Mouse (Mus musculus) midbrain, embryonic 12.5 days (tissue): ENCODE measurements at regions not wholly inside any gene's neighbourhood (a gene's known extent, or its start where the extent isn't known, plus 50 kb on each side); places are given as distances from the start of the nearest gene placed in this dataset.

Experiments
- ATAC-seq: fragments of 200-750 bp; cut with Nextera tagmentation; 2 replicates; pipeline ENCODE4 v1.8.0; 2017; ENCODE audit warnings: low read depth, moderate TSS enrichment, moderate library complexity; ENCODE audit not compliant: low FRiP score
- H3K27ac ChIP-seq: fragments of 300-500 bp; sonication (generic); replicated peaks from 2 replicates; pipeline ENCODE4 v1.5.1; 2016; ENCODE audit warnings: mild to moderate bottlenecking
- H3K27me3 ChIP-seq: fragments of 300-500 bp; sonication (generic); 2 replicates; pipeline ENCODE4 v1.6.1; 2016; ENCODE audit warnings: mild to moderate bottlenecking
- H3K36me3 ChIP-seq: fragments of 300-500 bp; sonication (generic); 2 replicates; pipeline ENCODE4 v1.6.1; 2016
- H3K4me1 ChIP-seq: fragments of 300-500 bp; sonication (generic); 2 replicates; pipeline ENCODE4 v1.6.1; 2016
- H3K4me2 ChIP-seq: fragments of 300-500 bp; sonication (generic); replicated peaks from 2 replicates; pipeline ENCODE4 v1.6.1; 2016; ENCODE audit warnings: mild to moderate bottlenecking, moderate library complexity
- H3K4me3 ChIP-seq: fragments of 300-500 bp; sonication (generic); 2 replicates; pipeline ENCODE4 v1.5.1; 2016; ENCODE audit warnings: mild to moderate bottlenecking
- H3K9ac ChIP-seq: fragments of 300-500 bp; sonication (generic); replicated peaks from 2 replicates; pipeline ENCODE4 v1.6.1; 2016; ENCODE audit warnings: mild to moderate bottlenecking, moderate library complexity
- H3K9me3 ChIP-seq: fragments of 300-500 bp; sonication (generic); 2 replicates; pipeline ENCODE4 v1.6.1; 2016; ENCODE audit warnings: mild to moderate bottlenecking
- WGBS: fragments of 180-500 bp; shearing (Covaris S2); methylation state at CpG from one replicate; pipeline ENCODE4 v1.1.7; 2016; 5-methylcytosine and 5-hydroxymethylcytosine counted together

DNA sequence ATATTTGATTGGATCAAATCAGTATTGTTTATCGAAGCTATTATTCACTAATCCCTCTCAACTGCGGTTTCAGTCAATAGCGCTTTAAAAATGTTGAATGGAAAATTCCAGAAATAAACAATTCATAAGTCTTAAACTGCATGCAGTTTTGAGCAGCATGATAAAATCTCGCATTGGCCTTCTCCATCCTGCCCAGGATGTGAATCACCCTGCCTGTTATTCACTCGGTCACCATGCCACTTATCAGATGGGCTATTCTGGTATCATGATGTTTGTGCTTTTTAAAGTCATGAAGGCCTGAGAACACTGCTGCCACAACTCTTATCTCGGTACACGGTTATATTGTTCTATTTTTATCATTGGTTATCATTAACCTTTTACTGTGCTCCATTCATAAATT, 238.3 kb downstream of the Papss1 start:
- H3K27ac ChIP-seq = no peak overlapping the region
- H3K4me1 ChIP-seq = no peaks in the 10 kb centered on the region
- ATAC-seq = no peak
- no peak overlapping the region for H3K4me2 ChIP-seq
- no peaks in the 10 kb centered on the region for H3K9me3 ChIP-seq
- WGBS = 86% methylated on average over 7 of the region's 7 CpGs
- no peaks in the 10 kb centered on the region for H3K36me3 ChIP-seq
- H3K27me3 ChIP-seq = no peaks in the 10 kb centered on the region
- H3K9ac ChIP-seq = no peak overlapping the region
- H3K4me3 ChIP-seq = no peak overlapping the region

DNA sequence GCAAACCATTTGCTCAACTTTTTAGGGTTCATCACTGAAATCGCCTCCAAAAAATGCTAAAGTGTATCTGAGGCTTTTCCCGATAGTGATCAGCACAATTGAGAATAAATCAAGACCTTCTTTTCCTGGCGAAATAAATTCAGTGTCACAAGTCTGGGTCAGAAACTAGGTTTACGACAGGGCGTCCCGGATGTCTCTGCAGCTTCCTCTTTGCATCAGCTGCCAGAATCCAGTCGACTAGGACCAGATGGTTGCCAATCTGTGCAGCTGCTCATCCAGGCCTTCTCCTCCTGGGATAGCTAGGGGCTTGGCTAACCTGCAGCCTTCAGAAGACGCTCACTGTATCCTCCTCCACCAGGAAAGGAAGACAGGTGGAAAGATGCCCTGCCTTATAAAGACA, 243.6 kb downstream of the Papss1 start:
- ATAC-seq = no peak
- H3K4me1 ChIP-seq = no peaks in the 10 kb centered on the region
- H3K4me3 ChIP-seq = no peak overlapping the region
- H3K36me3 ChIP-seq = no peaks in the 10 kb centered on the region
- no peaks in the 10 kb centered on the region for H3K27me3 ChIP-seq
- no peak overlapping the region for H3K27ac ChIP-seq
- H3K9me3 ChIP-seq = no peaks in the 10 kb centered on the region
- 88% methylated on average over 8 of the region's 8 CpGs for WGBS
- no peak overlapping the region for H3K4me2 ChIP-seq
- H3K9ac ChIP-seq = no peak overlapping the region

- Histone ChIP-seq H3K4me2 (no peak overlapping the region), H3K9me3 (no peaks in the 10 kb centered on the region), H3K27me3 (no peaks in the 10 kb centered on the region), H3K4me3 (no peak overlapping the region), H3K27ac (no peak overlapping the region), H3K9ac (no peak overlapping the region), H3K4me1 (no peaks in the 10 kb centered on the region), H3K36me3 (no peaks in the 10 kb centered on the region)
- ATAC-seq = no peak
- WGBS = 64% methylated on average over 6 of the region's 6 CpGs
Observed at GRCm38 (mm10) chr3:131812968-131813367, 248.4 kb downstream of the Papss1 start.

DNA sequence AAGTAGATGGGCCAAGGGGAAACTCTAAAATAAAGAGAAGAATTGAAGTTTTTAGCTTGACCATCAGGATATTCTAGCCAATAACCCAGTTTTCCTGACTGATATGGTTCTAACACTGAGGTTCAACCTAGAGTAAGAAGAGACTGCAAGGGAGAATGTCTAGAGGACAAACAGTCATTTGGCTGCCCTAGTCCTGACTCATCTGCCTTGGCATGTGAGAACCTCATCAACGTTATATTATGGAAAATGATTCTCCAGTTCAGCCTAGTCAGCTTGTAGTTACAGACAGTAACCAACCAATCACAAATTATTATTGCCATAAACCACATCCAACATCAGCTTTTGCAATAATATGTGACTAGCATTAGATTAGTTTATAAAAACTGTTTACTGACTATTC, 254.2 kb downstream of the Papss1 start:
- Histone ChIP-seq H3K4me1 (no peaks in the 10 kb centered on the region), H3K9ac (no peak overlapping the region), H3K9me3 (no peaks in the 10 kb centered on the region), H3K36me3 (no peaks in the 10 kb centered on the region), H3K4me3 (no peak overlapping the region), H3K27ac (no peak overlapping the region), H3K4me2 (no peak overlapping the region), H3K27me3 (no peaks in the 10 kb centered on the region)
- no peak for ATAC-seq
- WGBS = 100% methylated on average over 1 of the region's 1 CpGs

DNA sequence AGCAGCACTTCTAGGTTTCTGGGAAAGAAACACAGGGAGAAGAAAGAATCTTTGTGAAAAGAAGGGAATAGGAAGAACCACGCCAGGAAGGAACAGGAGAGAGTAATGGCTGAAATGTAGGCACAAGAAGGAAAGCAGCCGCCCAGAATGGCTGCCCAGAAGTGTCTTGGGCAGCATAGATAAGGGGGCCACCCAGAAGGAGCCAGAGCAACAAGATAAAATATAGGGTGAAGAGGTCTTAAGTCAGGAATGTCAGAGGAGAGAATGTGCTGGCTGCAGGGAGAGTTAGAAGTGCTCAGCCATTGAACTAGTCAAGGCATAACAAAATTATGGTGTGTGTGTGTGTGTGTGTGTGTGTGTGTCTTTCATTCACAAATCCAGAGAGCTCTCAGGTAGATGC, 227.7 kb upstream of the Dkk2 start:
- Histone ChIP-seq H3K4me2 (no peak overlapping the region), H3K36me3 (no peaks in the 10 kb centered on the region), H3K4me3 (no peak overlapping the region), H3K27me3 (no peaks in the 10 kb centered on the region), H3K4me1 (no peaks in the 10 kb centered on the region), H3K9me3 (no peaks in the 10 kb centered on the region), H3K27ac (no peak overlapping the region), H3K9ac (no peak overlapping the region)
- no peak for ATAC-seq
- WGBS = 85% methylated on average over 2 of the region's 2 CpGs

GRCm38 (mm10) chr3:131859083-131859482, 226.0 kb upstream of the Dkk2 start:
- 71% methylated on average over 12 of the region's 12 CpGs for WGBS

DNA sequence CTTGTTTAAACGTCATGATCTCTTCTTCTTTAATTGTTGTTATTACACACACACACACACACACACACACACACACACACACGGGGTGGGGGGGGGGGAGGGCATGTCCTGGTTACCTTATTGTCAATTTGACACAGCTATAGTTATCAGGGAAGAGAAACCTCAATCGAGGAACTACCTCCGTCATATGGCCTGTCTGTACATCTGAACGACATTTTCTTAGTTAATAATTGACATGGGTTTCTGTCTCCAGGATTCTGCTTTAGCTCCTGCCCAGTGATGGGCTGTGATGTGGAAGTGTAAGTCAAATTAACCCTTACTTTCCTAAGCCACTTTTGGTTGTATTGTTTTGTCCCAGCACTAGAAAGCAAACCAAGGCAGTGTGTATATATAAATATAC, 220.0 kb upstream of the Dkk2 start:
- Histone ChIP-seq H3K9ac (no peak overlapping the region), H3K9me3 (no peaks in the 10 kb centered on the region), H3K27ac (no peak overlapping the region), H3K36me3 (no peaks in the 10 kb centered on the region), H3K4me3 (no peak overlapping the region), H3K4me2 (no peak overlapping the region), H3K4me1 (no peaks in the 10 kb centered on the region), H3K27me3 (no peaks in the 10 kb centered on the region)
- WGBS = 90% methylated on average over 4 of the region's 5 CpGs
- ATAC-seq = no peak

More at GRCm38 (mm10) chr3:131859083-131859482, 226.0 kb upstream of the Dkk2 start:
- no peak overlapping the region for H3K4me2 ChIP-seq
- no peak overlapping the region for H3K27ac ChIP-seq
- no peak for ATAC-seq
- no peaks in the 10 kb centered on the region for H3K36me3 ChIP-seq
- H3K4me1 ChIP-seq = no peaks in the 10 kb centered on the region
- no peaks in the 10 kb centered on the region for H3K27me3 ChIP-seq
- H3K9ac ChIP-seq = no peak overlapping the region
- no peaks in the 10 kb centered on the region for H3K9me3 ChIP-seq
- no peak overlapping the region for H3K4me3 ChIP-seq

- no peaks in the 10 kb centered on the region for H3K9me3 ChIP-seq
- H3K4me3 ChIP-seq = no peak overlapping the region
- no peaks in the 10 kb centered on the region for H3K4me1 ChIP-seq
- H3K36me3 ChIP-seq = no peaks in the 10 kb centered on the region
- H3K27ac ChIP-seq = no peak overlapping the region
- no peak for ATAC-seq
- H3K9ac ChIP-seq = no peak overlapping the region
- no peaks in the 10 kb centered on the region for H3K27me3 ChIP-seq
- 93% methylated on average over 3 of the region's 3 CpGs for WGBS
- H3K4me2 ChIP-seq = no peak overlapping the region
Observed at GRCm38 (mm10) chr3:131867266-131867665, 217.8 kb upstream of the Dkk2 start.

DNA sequence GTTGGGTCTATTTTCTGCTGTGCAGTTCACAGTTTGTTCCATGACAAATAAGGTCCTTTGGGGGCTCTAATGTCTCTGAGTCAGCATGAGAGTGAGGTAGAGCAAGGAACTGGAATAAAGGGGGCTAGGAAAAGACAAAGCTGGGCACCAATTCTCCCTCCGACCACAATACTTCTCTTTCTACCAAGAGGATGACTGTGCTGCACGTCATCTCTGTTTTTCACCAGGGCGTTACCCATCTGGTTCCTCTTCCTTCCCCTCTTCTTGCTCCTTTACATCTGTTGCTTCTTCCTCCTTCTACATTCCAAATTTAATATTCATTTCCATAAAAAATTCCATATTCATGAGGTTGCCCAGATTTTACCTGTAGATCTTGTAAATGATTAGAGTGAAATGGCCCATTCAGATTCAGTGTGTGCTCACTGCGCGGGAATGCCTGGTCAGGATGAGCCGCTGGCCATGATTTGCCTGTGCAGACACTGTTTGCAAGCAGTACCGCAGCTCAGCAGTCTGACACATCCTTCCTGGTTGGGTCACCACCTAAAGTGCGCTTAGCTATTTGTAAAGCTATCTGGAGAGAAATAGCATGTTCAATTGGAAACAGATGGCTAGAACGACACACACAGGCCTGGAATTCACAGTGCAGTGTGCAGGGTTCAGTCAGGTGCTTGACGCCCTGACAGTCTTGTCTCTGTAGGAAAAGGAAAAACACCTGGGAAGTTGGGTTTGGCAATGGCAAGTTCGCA, 216.7 kb upstream of the Dkk2 start:
- Histone ChIP-seq H3K27ac (no peak overlapping the region), H3K4me1 (no peaks in the 10 kb centered on the region), H3K4me2 (no peak overlapping the region), H3K4me3 (no peak overlapping the region), H3K36me3 (no peaks in the 10 kb centered on the region), H3K9me3 (no peaks in the 10 kb centered on the region), H3K27me3 (no peaks in the 10 kb centered on the region), H3K9ac (no peak overlapping the region)
- ATAC-seq = no peak
- WGBS = 86% methylated on average over 11 of the region's 11 CpGs

GRCm38 (mm10) chr3:131869306-131869705, 215.8 kb upstream of the Dkk2 start:
- Histone ChIP-seq H3K27ac (no peak overlapping the region), H3K4me3 (no peak overlapping the region), H3K27me3 (no peaks in the 10 kb centered on the region), H3K4me2 (no peak overlapping the region), H3K4me1 (no peaks in the 10 kb centered on the region), H3K36me3 (no peaks in the 10 kb centered on the region), H3K9ac (no peak overlapping the region), H3K9me3 (no peaks in the 10 kb centered on the region)
- 91% methylated on average over 4 of the region's 4 CpGs for WGBS
- no peak for ATAC-seq

- ATAC-seq = no peak
Observed at GRCm38 (mm10) chr3:131882667-131883066, 202.4 kb upstream of the Dkk2 start.

GRCm38 (mm10) chr3:131886470-131886869, 198.6 kb upstream of the Dkk2 start:
- H3K9ac ChIP-seq = no peak overlapping the region
- no peak for ATAC-seq
- 87% methylated on average over 5 of the region's 5 CpGs for WGBS
- no peaks in the 10 kb centered on the region for H3K27me3 ChIP-seq
- no peaks in the 10 kb centered on the region for H3K9me3 ChIP-seq
- H3K36me3 ChIP-seq = no peaks in the 10 kb centered on the region
- H3K4me1 ChIP-seq = no peaks in the 10 kb centered on the region
- no peak overlapping the region for H3K4me3 ChIP-seq
- H3K27ac ChIP-seq = no peak overlapping the region
- H3K4me2 ChIP-seq = no peak overlapping the region

More at GRCm38 (mm10) chr3:131882667-131883066, 202.4 kb upstream of the Dkk2 start:
- Histone ChIP-seq H3K4me3 (no peak overlapping the region), H3K27ac (no peak overlapping the region), H3K9me3 (no peaks in the 10 kb centered on the region), H3K36me3 (no peaks in the 10 kb centered on the region), H3K9ac (no peak overlapping the region), H3K4me1 (no peaks in the 10 kb centered on the region), H3K4me2 (no peak overlapping the region), H3K27me3 (no peaks in the 10 kb centered on the region)

DNA sequence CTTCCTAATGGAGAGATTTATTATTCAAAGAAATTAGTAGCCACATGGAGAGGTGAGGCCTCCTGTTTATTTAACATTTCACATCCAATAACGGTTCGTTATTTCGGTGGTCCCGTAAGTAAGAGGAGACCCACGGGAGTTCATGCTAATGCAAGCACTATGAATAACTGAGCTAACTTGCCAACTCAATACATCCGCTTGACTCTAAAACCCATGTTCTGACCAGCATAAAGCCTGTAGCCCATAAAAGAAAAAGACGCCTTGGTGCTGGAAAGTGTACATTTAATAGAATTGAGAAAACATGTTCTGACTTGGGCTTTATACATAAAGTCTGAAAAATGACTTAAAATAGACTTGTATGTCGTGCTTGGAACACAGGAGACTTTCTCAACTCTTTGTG, 198.1 kb upstream of the Dkk2 start:
- Histone ChIP-seq H3K36me3 (no peaks in the 10 kb centered on the region), H3K9ac (no peak overlapping the region), H3K4me3 (no peak overlapping the region), H3K4me1 (no peaks in the 10 kb centered on the region), H3K27ac (no peak overlapping the region), H3K9me3 (no peaks in the 10 kb centered on the region), H3K4me2 (no peak overlapping the region), H3K27me3 (no peaks in the 10 kb centered on the region)
- WGBS = 94% methylated on average over 8 of the region's 8 CpGs
- ATAC-seq = no peak
